In genomic region chr6:124811701-124812560, GRCm38 (mm10) we compare ENCODE assay signal across 9 mouse cellular contexts. TPM values are rescaled to one million over a fixed set of nuclear protein-coding genes. Genes with fewer than 3 reads are reported as not detected.
DNase-seq lines count a peak whose midpoint lies in the region; ATAC-seq and TF ChIP-seq lines count a peak whose summit lies in the region.
"Had no signal": no experiment of that assay in that cellular context is flagged by ENCODE, and none has a peak within 500 bp of the region (broad histone marks: within the 10 kb centered on the region; RNA-seq: fewer than 3 reads in every experiment).

No protein-coding gene starts in this region.

- 84% methylated on average over 24 of the region's 24 CpGs for WGBS in forebrain, postnatal 0 days
- WGBS in liver, embryonic 12.5 days (ENCODE audit: insufficient replicate concordance), result 74% methylated on average over 24 of the region's 24 CpGs

- H3K36me3 ChIP-seq in ES-Bruce4 (ENCODE audit: control insufficient read depth, insufficient read depth, low read length, poor library complexity, severe bottlenecking), result peaks cover 8% of the 10 kb centered on the region
- H3K36me3 ChIP-seq in forebrain, postnatal 0 days (ENCODE audit: insufficient read depth), result peaks cover 28% of the 10 kb centered on the region
- H3K36me3 ChIP-seq in liver, embryonic 12.5 days, result peaks cover 52% of the 10 kb centered on the region

- no peaks in the 10 kb centered on the region for H3K27me3 ChIP-seq in ES-Bruce4 (ENCODE audit: control insufficient read depth, insufficient read depth, low read length, poor library complexity, severe bottlenecking)
- no peaks in the 10 kb centered on the region for H3K27me3 ChIP-seq in forebrain, postnatal 0 days (ENCODE audit: insufficient read depth, low read length)
- no peaks in the 10 kb centered on the region for H3K27me3 ChIP-seq in liver, embryonic 12.5 days (replicated peaks)

- ATAC-seq in forebrain, postnatal 0 days, result no peak
- no peak for ATAC-seq in liver, embryonic 12.5 days
- ATAC-seq in inflammation-experienced regulatory T-cells, adult 6 months, result no peak

- no peaks in the 10 kb centered on the region for H3K4me1 ChIP-seq in ES-Bruce4 (ENCODE audit: control insufficient read depth, insufficient read depth, low read length)
- peaks cover 27% of the 10 kb centered on the region for H3K4me1 ChIP-seq in forebrain, postnatal 0 days (ENCODE audit: insufficient read depth)
- H3K4me1 ChIP-seq in liver, embryonic 12.5 days, result peaks cover 73% of the 10 kb centered on the region

- H3K4me2 ChIP-seq in forebrain, postnatal 0 days (ENCODE audit: low read depth), result peak overlapping the region; percentile 90; the same call in 1 of the 2 replicates
- peak overlapping the region; percentile 94 for H3K4me2 ChIP-seq in liver, embryonic 12.5 days

- no peak for TF ChIP-seq POLR2A in ES-Bruce4 (IDR thresholded peaks at IDR 0.05; ENCODE audit: insufficient read depth, low read length)

- H3K9me3 ChIP-seq in ES-Bruce4 (replicated peaks; ENCODE audit: control insufficient read depth, insufficient read depth, low read length, poor library complexity, severe bottlenecking), result no peaks in the 10 kb centered on the region
- no peaks in the 10 kb centered on the region for H3K9me3 ChIP-seq in forebrain, postnatal 0 days (ENCODE audit: low read length)
- no peaks in the 10 kb centered on the region for H3K9me3 ChIP-seq in liver, embryonic 12.5 days (replicated peaks)

- DNase-seq in gastrocnemius, adult 18-20 months (ENCODE audit: low spot score), result peak; percentile 30
- no peak for DNase-seq in gastrocnemius, postnatal 25 days
- no peak for DNase-seq in forebrain, postnatal 0 days
- DNase-seq in ovary, postnatal 36 days (ENCODE audit: low spot score), result no peak
- DNase-seq in natural killer cell, adult 2 months (ENCODE audit: low spot score in 2 of 2), result no peak

- H3K9ac ChIP-seq in ES-Bruce4 (ENCODE audit: low read depth, poor library complexity, severe bottlenecking), result no peak overlapping the region
- H3K9ac ChIP-seq in forebrain, postnatal 0 days, result 0 out of 2 replicates have a peak overlapping the region, but pooled peaks have one; percentile 73
- peak overlapping the region; percentile 90 for H3K9ac ChIP-seq in liver, embryonic 12.5 days

- H3K27ac ChIP-seq in ES-Bruce4 (ENCODE audit: insufficient read depth, low read length), result no peak overlapping the region
- H3K27ac ChIP-seq in forebrain, postnatal 0 days (ENCODE audit: low read depth, low read length), result no peak overlapping the region
- peak overlapping the region; percentile 91 for H3K27ac ChIP-seq in liver, embryonic 12.5 days

- no peak for TF ChIP-seq EP300 in ES-Bruce4 (IDR thresholded peaks at IDR 0.05; ENCODE audit: insufficient read depth, low read depth, low read length)

- no peak for TF ChIP-seq CTCF in ES-Bruce4 (IDR thresholded peaks at IDR 0.05; ENCODE audit: low read depth, low read length)
- no peak for TF ChIP-seq CTCF in forebrain, postnatal 0 days (IDR thresholded peaks at IDR 0.05; ENCODE audit: low read depth)

- peak overlapping the region; percentile 90 for H3K4me3 ChIP-seq in ES-Bruce4 (ENCODE audit: low read depth, low read length)
- peak overlapping the region; percentile 57; the same call in 1 of the 2 replicates for H3K4me3 ChIP-seq in forebrain, postnatal 0 days (ENCODE audit: low read depth, low read length)
- peak overlapping the region; percentile 85 for H3K4me3 ChIP-seq in liver, embryonic 12.5 days

RNA-seq across cellular contexts. Expression of gene Tpi1, which starts 2.2 kb away (rescaled TPM):
- total RNA-seq in gastrocnemius, adult 18-20 months (2021), result 1,000 to 10,000 TPM; 2,056 to 2,236 TPM
- 1,000 to 10,000 TPM; 2,445 to 2,599 TPM for total RNA-seq in gastrocnemius, postnatal 25 days (2021)
- polyA plus RNA-seq in ES-Bruce4 (2011; ENCODE audit: insufficient read depth, insufficient read length, low read depth, missing spikeins), result 377 and 389 TPM in 2 replicates
- total RNA-seq in forebrain, postnatal 0 days (2014; rRNA removed), result 332 and 338 TPM in 2 replicates
- 354 and 367 TPM in 2 replicates for polyA plus RNA-seq in forebrain, postnatal 0 days (2015; fragmentation: Nextera tagmentation; extraction: Ambion mirVana)
- 630 and 674 TPM in 2 replicates for polyA plus RNA-seq in liver, embryonic 12.5 days (2016; fragmentation: Nextera tagmentation; extraction: Ambion mirVana)
- 10 to 100 TPM; 77.6 to 91.2 (median 82.5) TPM for polyA plus RNA-seq in inflammation-experienced regulatory T-cells, adult 6 months (2017; shearing (Covaris generic))

RNA-seq across cellular contexts. Expression of gene Spsb2, which starts 3.5 kb away (rescaled TPM):
- total RNA-seq in gastrocnemius, adult 18-20 months (2021), result 1 to 10 TPM; 2.2 to 5.3 TPM
- 1 to 10 TPM; 2.7 to 3.2 TPM for total RNA-seq in gastrocnemius, postnatal 25 days (2021)
- 4.6 and 5.4 TPM in 2 replicates for polyA plus RNA-seq in ES-Bruce4 (2011; ENCODE audit: insufficient read depth, insufficient read length, low read depth, missing spikeins)
- 4.3 and 6.0 TPM in 2 replicates for total RNA-seq in forebrain, postnatal 0 days (2014; rRNA removed)
- 6.8 and 7.0 TPM in 2 replicates for polyA plus RNA-seq in forebrain, postnatal 0 days (2015; fragmentation: Nextera tagmentation; extraction: Ambion mirVana)
- polyA plus RNA-seq in liver, embryonic 12.5 days (2016; fragmentation: Nextera tagmentation; extraction: Ambion mirVana), result 9.9 and 10.8 TPM in 2 replicates
- polyA plus RNA-seq in inflammation-experienced regulatory T-cells, adult 6 months (2017; shearing (Covaris generic)), result 1 to 10 TPM; 1.5 to 3.2 (median 2.1) TPM

RNA-seq across cellular contexts. Expression of gene Usp5, which starts 17.4 kb away (rescaled TPM):
- total RNA-seq in gastrocnemius, adult 18-20 months (2021), result 10 to 100 TPM; 39.9 to 50.1 TPM
- 10 to 100 TPM; 42.1 to 44.0 TPM for total RNA-seq in gastrocnemius, postnatal 25 days (2021)
- polyA plus RNA-seq in ES-Bruce4 (2011; ENCODE audit: insufficient read depth, insufficient read length, low read depth, missing spikeins), result 80.9 and 85.2 TPM in 2 replicates
- total RNA-seq in forebrain, postnatal 0 days (2014; rRNA removed), result 215 and 224 TPM in 2 replicates
- 173 and 191 TPM in 2 replicates for polyA plus RNA-seq in forebrain, postnatal 0 days (2015; fragmentation: Nextera tagmentation; extraction: Ambion mirVana)
- 87.5 and 94.1 TPM in 2 replicates for polyA plus RNA-seq in liver, embryonic 12.5 days (2016; fragmentation: Nextera tagmentation; extraction: Ambion mirVana)
- 10 to 100 TPM; 69.1 to 81.5 (median 73.8) TPM for polyA plus RNA-seq in inflammation-experienced regulatory T-cells, adult 6 months (2017; shearing (Covaris generic))

RNA-seq across cellular contexts. Expression of gene Cdca3, which starts 17.4 kb away (rescaled TPM):
- total RNA-seq in gastrocnemius, adult 18-20 months (2021), result under 1 TPM; 0.25 to 0.55 TPM
- total RNA-seq in gastrocnemius, postnatal 25 days (2021), result 1 to 10 TPM; 1.2 TPM
- 162 and 187 TPM in 2 replicates for polyA plus RNA-seq in ES-Bruce4 (2011; ENCODE audit: insufficient read depth, insufficient read length, low read depth, missing spikeins)
- total RNA-seq in forebrain, postnatal 0 days (2014; rRNA removed), result 13.5 and 20.7 TPM in 2 replicates
- polyA plus RNA-seq in forebrain, postnatal 0 days (2015; fragmentation: Nextera tagmentation; extraction: Ambion mirVana), result 28.5 and 30.5 TPM in 2 replicates
- 193 TPM in 2 replicates for polyA plus RNA-seq in liver, embryonic 12.5 days (2016; fragmentation: Nextera tagmentation; extraction: Ambion mirVana)
- 100 to 1,000 TPM in 1 of 3 experiments, 10 to 100 TPM in 1, 1 to 10 TPM in 1; 7.6 to 142 (median 17.9) TPM for polyA plus RNA-seq in inflammation-experienced regulatory T-cells, adult 6 months (2017; shearing (Covaris generic))

RNA-seq across cellular contexts. Expression of gene Gnb3, which starts 28.1 kb away (rescaled TPM):
- total RNA-seq in gastrocnemius, adult 18-20 months (2021), result under 1 TPM; 0.57 to 0.71 TPM
- total RNA-seq in gastrocnemius, postnatal 25 days (2021), result 1 to 10 TPM; 1.6 to 1.7 TPM
- not detected in 2 replicates for polyA plus RNA-seq in ES-Bruce4 (2011; ENCODE audit: insufficient read depth, insufficient read length, low read depth, missing spikeins)
- 0.90 and 1.8 TPM in 2 replicates for total RNA-seq in forebrain, postnatal 0 days (2014; rRNA removed)
- polyA plus RNA-seq in forebrain, postnatal 0 days (2015; fragmentation: Nextera tagmentation; extraction: Ambion mirVana), result 0.61 and 1.2 TPM in 2 replicates
- polyA plus RNA-seq in liver, embryonic 12.5 days (2016; fragmentation: Nextera tagmentation; extraction: Ambion mirVana), result 0.29 and 0.43 TPM in 2 replicates
- polyA plus RNA-seq in inflammation-experienced regulatory T-cells, adult 6 months (2017; shearing (Covaris generic)), result under 1 TPM in 2 of 3 experiments, not detected in 1; 0.44 to 0.48 TPM
- total RNA-seq: ES-E14 had no signal
